Mouse (Mus musculus) CH12.LX (cell line): ENCODE results near the gene Kdm4c. TPM values are rescaled to one million over a fixed set of nuclear protein-coding genes. Genes with fewer than 3 reads are reported as not detected.
"Not testable (repeated sequence)": the region's sequence is repeated elsewhere in the genome, so short reads cannot be mapped to it uniquely, and the experiment has no call there.

ENCODE experiments used
- DNase-seq: peaks from one replicate; pipeline ENCODE4 v3.0.0-alpha.2; 2013; ENCODE audit errors: extremely low read depth
- H3K27ac ChIP-seq: 2 replicates; pipeline ENCODE4 v1.5.1; 2012; ENCODE audit warnings: low read depth, mild to moderate bottlenecking, control low read depth, moderate library complexity; ENCODE audit not compliant: insufficient read depth
- H3K27me3 ChIP-seq: replicated peaks from 2 replicates; pipeline ENCODE3; 2012; ENCODE audit warnings: inconsistent platforms
- H3K36me3 ChIP-seq, 2 experiments: replicated peaks in 1 of 2; 2 replicates each; pipeline versions ENCODE3 to v1.6.1; 2012; ENCODE audit warnings: inconsistent platforms in 1 of 2, low read length in 1 of 2, mild to moderate bottlenecking in 1 of 2, mixed read lengths in 1 of 2, moderate library complexity in 1 of 2; ENCODE audit not compliant: control insufficient read depth in 1 of 2, insufficient read depth in 1 of 2
- H3K4me1 ChIP-seq, 2 experiments: 2 replicates each; pipeline ENCODE4 v1.6.1; 2012; ENCODE audit warnings: inconsistent platforms in 1 of 2, moderate library complexity in 1 of 2; ENCODE audit not compliant: insufficient read depth in 2 of 2, control insufficient read depth in 1 of 2
- H3K4me2 ChIP-seq: 2 replicates; pipeline ENCODE4 v1.6.1; 2012; ENCODE audit warnings: low read depth, mild to moderate bottlenecking, control low read depth; ENCODE audit not compliant: poor library complexity, insufficient read depth, severe bottlenecking
- H3K4me3 ChIP-seq, 3 experiments: fragments of 150-350 bp in 1 of 3; sonication (generic) in 1 of 3; replicated peaks in 1 of 3; 2 replicates each; pipeline versions ENCODE3 to v1.5.1; 2011 to 2012; ENCODE audit warnings: low read depth in 2 of 3, low read length in 2 of 3, mild to moderate bottlenecking in 2 of 3, moderate library complexity in 2 of 3, control low read depth in 1 of 3, improper control_type of control experiment in 1 of 3, inconsistent platforms in 1 of 3, mixed read lengths in 1 of 3; ENCODE audit not compliant: poor library complexity in 1 of 3
- H3K79me2 ChIP-seq: replicated peaks from 2 replicates; pipeline ENCODE4 v1.6.1; 2012; ENCODE audit warnings: mild to moderate bottlenecking, moderate library complexity; ENCODE audit not compliant: control insufficient read depth, poor library complexity, insufficient read depth, severe bottlenecking; ENCODE audit errors: extremely low read depth
- H3K9ac ChIP-seq: 2 replicates; pipeline ENCODE4 v1.6.1; 2012; ENCODE audit warnings: low read depth, mild to moderate bottlenecking, control low read depth, moderate library complexity; ENCODE audit not compliant: insufficient read depth
- H3K9me3 ChIP-seq: replicated peaks from 2 replicates; pipeline ENCODE3; 2012; ENCODE audit warnings: low read length, inconsistent platforms, mixed read lengths
- CHD2 ChIP-seq: IDR thresholded peaks from 2 replicates; pipeline ENCODE4 v1.6.1; 2011; ENCODE audit warnings: low read length, improper control_type of control experiment
- CTCF ChIP-seq, 2 experiments: IDR thresholded peaks in 1 of 2; conservative IDR thresholded peaks in 1 of 2; 2 replicates each; pipeline ENCODE4 v1.5.1; 2011 to 2012; ENCODE audit warnings: low read depth in 2 of 2, low read length in 2 of 2, improper control_type of control experiment in 1 of 2, inconsistent platforms in 1 of 2, mild to moderate bottlenecking in 1 of 2, moderate library complexity in 1 of 2
- ELF1 ChIP-seq: IDR thresholded peaks from 2 replicates; pipeline ENCODE4 v1.6.1; 2014; ENCODE audit warnings: low read depth, mild to moderate bottlenecking, inconsistent platforms, low read length, improper control_type of control experiment
- EP300 ChIP-seq: IDR thresholded peaks from 2 replicates; pipeline ENCODE4 v1.6.1; 2011; ENCODE audit warnings: low read length, improper control_type of control experiment
- ETS1 ChIP-seq: conservative IDR thresholded peaks from 2 replicates; pipeline ENCODE4 v1.6.1; 2012; ENCODE audit warnings: low read depth, mild to moderate bottlenecking, inconsistent platforms, low read length, improper control_type of control experiment, moderate library complexity
- GABPA ChIP-seq: IDR thresholded peaks from 2 replicates; pipeline ENCODE4 v1.6.1; 2012; ENCODE audit warnings: low read depth, low read length, improper control_type of control experiment, inconsistent platforms; ENCODE audit not compliant: insufficient replicate concordance
- JUN ChIP-seq: IDR thresholded peaks from 2 replicates; pipeline ENCODE4 v1.6.1; 2011; ENCODE audit warnings: low read depth, mild to moderate bottlenecking, low read length, improper control_type of control experiment, moderate library complexity; ENCODE audit not compliant: insufficient read depth
- JUND ChIP-seq: conservative IDR thresholded peaks from 2 replicates; pipeline ENCODE4 v1.6.1; 2011; ENCODE audit warnings: low read depth, low read length, improper control_type of control experiment
- KAT2A ChIP-seq: IDR thresholded peaks from 2 replicates; pipeline ENCODE4 v1.6.1; 2012; ENCODE audit warnings: low read length, improper control_type of control experiment, inconsistent platforms; ENCODE audit not compliant: insufficient replicate concordance
- MAFK ChIP-seq: IDR thresholded peaks from 2 replicates; pipeline ENCODE4 v1.6.1; 2011; ENCODE audit warnings: low read length, improper control_type of control experiment; ENCODE audit not compliant: insufficient replicate concordance
- MXI1 ChIP-seq: IDR thresholded peaks from 2 replicates; pipeline ENCODE4 v1.6.1; 2011; ENCODE audit warnings: mild to moderate bottlenecking, low read depth, low read length, improper control_type of control experiment
- NELFE ChIP-seq: IDR thresholded peaks from 2 replicates; pipeline ENCODE4 v1.6.1; 2011; ENCODE audit warnings: low read depth, low read length, improper control_type of control experiment
- NRF1 ChIP-seq: IDR thresholded peaks from 2 replicates; pipeline ENCODE4 v1.6.1; 2014; ENCODE audit warnings: low read depth, mild to moderate bottlenecking, inconsistent platforms, low read length, improper control_type of control experiment, moderate library complexity
- PAX5 ChIP-seq: IDR thresholded peaks from 2 replicates; pipeline ENCODE4 v1.6.1; 2012; ENCODE audit warnings: low read length, inconsistent platforms, mixed read lengths
- POLR2AphosphoS2 ChIP-seq: IDR thresholded peaks from 2 replicates; pipeline ENCODE4 v1.6.1; 2011; ENCODE audit warnings: low read depth, low read length, improper control_type of control experiment
- RAD21 ChIP-seq: IDR thresholded peaks from 2 replicates; pipeline ENCODE4 v1.6.1; 2011; ENCODE audit warnings: low read depth, mild to moderate bottlenecking, low read length, improper control_type of control experiment, moderate library complexity
- USF1 ChIP-seq: IDR thresholded peaks from 2 replicates; pipeline ENCODE4 v1.6.1; 2014; ENCODE audit warnings: low read depth, mild to moderate bottlenecking, inconsistent platforms, low read length, improper control_type of control experiment
- ZC3H11A ChIP-seq: IDR thresholded peaks from 2 replicates; pipeline ENCODE4 v1.6.1; 2012; ENCODE audit warnings: low read depth, mild to moderate bottlenecking, inconsistent platforms, low read length, improper control_type of control experiment
- ZKSCAN1 ChIP-seq: IDR thresholded peaks from 2 replicates; pipeline ENCODE4 v1.6.1; 2012; ENCODE audit warnings: low read depth, inconsistent platforms, low read length, improper control_type of control experiment, borderline replicate concordance
- ZMIZ1 ChIP-seq: IDR thresholded peaks from 2 replicates; pipeline ENCODE4 v1.6.1; 2012; ENCODE audit warnings: low read depth, mild to moderate bottlenecking, inconsistent platforms, low read length, improper control_type of control experiment
- ZNF384 ChIP-seq: IDR thresholded peaks from 2 replicates; pipeline ENCODE4 v1.6.1; 2012; ENCODE audit warnings: low read depth, low read length, improper control_type of control experiment, inconsistent platforms
- dilution Hi-C: fragments of 300-500 bp; cut with MboI; formaldehyde crosslinking; loops from 2 replicates; pipeline ENCODE4 v1.14.3; 2020; ENCODE audit warnings: low sequenced_read_pairs; ENCODE audit not compliant: extremely low pct_unique_long_range_greater_than_20kb, extremely low pct_ligation_motif_present
- in situ Hi-C: fragments of 300-500 bp; cut with MboI; formaldehyde crosslinking; loops from 3 replicates; pipeline ENCODE4 v1.14.3; 2019; ENCODE audit warnings: low sequenced_read_pairs, low pct_ligation_motif_present, low pct_unique_long_range_greater_than_20kb, mixed read lengths
- polyA plus RNA-seq: library from polyadenylated mRNA; unstranded; fragments of >175 nt; gene quantifications from 2 replicates; pipeline ENCODE4 v1.2.1, GENCODE M21; 2012; ENCODE audit warnings: low read depth; ENCODE audit not compliant: insufficient read length
- total RNA-seq, 2 experiments: library from RNA; depleted of rRNA; stranded (reverse); fragments of 300-350 nt in 1 of 2; fragments of >200 nt in 1 of 2; gene quantifications; 2 replicates each; pipeline ENCODE4 v1.2.3; 2012 to 2014

The Kdm4c gene
- total and polyA plus RNA-seq, 3 experiments, result 8.1 to 14.4 (median 12.2) TPM

- no peak for DNase-seq
- Histone ChIP-seq H3K9ac (no peak overlapping the region), H3K9me3 (no peaks in the 10 kb centered on the region), H3K79me2 (no peaks in the 10 kb centered on the region), H3K4me3 (no peak overlapping the region), H3K27me3 (no peaks in the 10 kb centered on the region), H3K4me2 (no peak overlapping the region), H3K27ac (no peak overlapping the region), H3K4me1 (no peaks in the 10 kb centered on the region), H3K36me3 (peaks cover 4 to 35% of the 10 kb centered on the region in 2 experiments)
- dilution Hi-C loops (no loop called here), in situ Hi-C loops (no loop called here)
- TF ChIP-seq PAX5 (no peak), ZMIZ1 (no peak), USF1 (no peak), MAFK (no peak), ZC3H11A (no peak), NELFE (no peak), JUND (no peak), GABPA (no peak), ETS1 (no peak), EP300 (no peak), CHD2 (no peak), ELF1 (no peak), JUN (no peak), ZKSCAN1 (no peak), NRF1 (no peak), MXI1 (no peak), POLR2AphosphoS2 (no peak), CTCF (conservative IDR thresholded peaks at IDR 0.05 in 1 of 2, IDR thresholded peaks at IDR 0.05 in 1 of 2; ENCODE audit: low read depth in 2 of 2, low read length in 2 of 2) (no peak), KAT2A (no peak)
These were observed 150.9 kb downstream of the Kdm4c start for GRCm38 (mm10) chr4:74393162-74393561.

DNA sequence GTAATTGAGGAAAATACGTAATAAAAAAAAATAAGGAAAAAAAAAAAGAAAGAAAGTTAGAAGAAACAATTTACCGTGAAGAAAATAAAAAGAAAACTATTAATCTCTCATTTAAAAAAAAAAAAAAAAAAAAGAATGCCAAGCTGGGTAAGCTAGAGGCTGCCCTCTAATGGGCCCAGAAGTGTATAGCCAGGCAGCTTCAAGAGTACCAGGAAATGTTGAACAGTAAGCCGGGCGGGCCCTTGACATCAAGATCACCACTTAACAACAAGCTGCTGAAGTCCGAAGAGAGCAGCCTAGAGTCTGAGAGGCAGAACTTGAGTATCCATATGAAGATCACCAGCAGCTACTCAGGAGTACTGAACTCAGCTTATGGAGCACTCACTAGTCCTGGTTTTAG lies 154.3 kb downstream of the Kdm4c start:
- Histone ChIP-seq H3K9ac (no peak overlapping the region), H3K4me1 (no peaks in the 10 kb centered on the region), H3K27ac (no peak overlapping the region), H3K36me3 (peaks cover 0 to 30% of the 10 kb centered on the region in 2 experiments), H3K9me3 (no peaks in the 10 kb centered on the region), H3K4me3 (no peak overlapping the region), H3K27me3 (no peaks in the 10 kb centered on the region)
- dilution Hi-C loops (no loop called here), in situ Hi-C loops (no loop called here)
- peak; percentile 16 for DNase-seq
- TF ChIP-seq RAD21, result peak; percentile 16
- peak in 1 of 2 experiments; percentile 29; a peak in 2 of 4 replicates for TF ChIP-seq CTCF (conservative IDR thresholded peaks at IDR 0.05 in 1 of 2, IDR thresholded peaks at IDR 0.05 in 1 of 2; ENCODE audit: low read depth in 2 of 2, low read length in 2 of 2)
- no peak for TF ChIP-seq USF1
- TF ChIP-seq JUN, result no peak
- peak; percentile 92 for TF ChIP-seq ZNF384
- TF ChIP-seq, all 38 proteins: peak for 3
- Histone ChIP-seq H3K79me2 (no peaks in the 10 kb centered on the region), H3K4me2 (no peak overlapping the region)

DNA sequence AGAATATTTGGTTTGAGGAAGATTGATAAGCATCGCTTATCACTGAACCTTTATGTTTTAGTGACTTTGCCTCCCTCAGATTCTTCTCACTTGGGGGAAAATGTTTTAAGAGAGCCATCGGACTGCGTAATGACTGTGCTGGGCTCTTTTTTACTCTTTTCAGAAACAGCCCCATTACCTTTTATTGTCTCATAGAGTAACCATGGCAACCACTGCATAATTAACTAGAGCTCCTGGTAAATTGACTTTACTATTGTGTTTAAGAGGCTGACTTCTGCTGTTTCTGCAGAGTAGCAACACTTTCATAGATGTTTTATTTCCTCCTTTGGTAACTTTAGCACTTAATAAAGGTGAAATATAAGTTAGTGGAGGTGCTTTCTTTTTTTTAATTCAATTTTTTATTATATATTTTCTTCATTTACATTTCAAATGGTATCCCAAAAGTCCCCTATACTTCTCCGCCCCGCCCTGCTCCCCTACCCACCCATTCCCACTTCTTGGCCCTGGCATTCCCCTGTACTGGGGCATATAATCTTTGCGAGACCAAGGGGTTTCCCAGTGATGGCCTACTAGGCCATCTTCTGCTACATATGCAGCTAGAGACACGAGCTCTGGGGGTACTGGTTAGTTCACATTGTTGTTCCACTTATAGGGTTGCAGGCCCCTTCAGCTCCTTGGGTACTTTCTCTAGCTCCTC lies 159.5 kb downstream of the Kdm4c start:
- H3K4me1 ChIP-seq, DNase-seq, H3K9me3 ChIP-seq, in situ Hi-C loops, H3K79me2 ChIP-seq, H3K27me3 ChIP-seq, H3K9ac ChIP-seq, dilution Hi-C loops, H3K4me3 ChIP-seq, H3K4me2 ChIP-seq, H3K27ac ChIP-seq: not testable (repeated sequence)
- peaks cover 8 to 29% of the 10 kb centered on the region in 2 experiments for H3K36me3 ChIP-seq
